Mouse (Mus musculus): ENCODE data around the gene Nif3l1. TPM values are rescaled to one million over a fixed set of nuclear protein-coding genes. Genes with fewer than 3 reads are reported as not detected.

The Nif3l1 gene
- total RNA-seq (2021): 10 to 100 TPM; 17.6 to 21.3 TPM
- long read RNA-seq, experiment 1, transcript Nif3l1-201 (7 exons, 3,769 nt): major isoform, 10 of 21 reads
- long read RNA-seq, experiment 1, partial matches to known transcripts: 1 of 21 reads
- long read RNA-seq, experiment 1, other reads (novel, unspliced or antisense): 10 of 21 reads
- long read RNA-seq, experiment 2, transcript Nif3l1-201 (7 exons, 3,769 nt): major isoform, 18 of 27 reads
- long read RNA-seq, experiment 2, partial matches to known transcripts: 2 of 27 reads
- long read RNA-seq, experiment 2, other reads (novel, unspliced or antisense): 3 of 27 reads

GRCm38 (mm10) chr1:58445143-58445722, at the start of gene Nif3l1, which contains the start of gene Ppil3:
Gene Nif3l1 (plus strand): TSS chr1:58445151.
Gene Ppil3 (minus strand): TSS chr1:58445486.
- Histone ChIP-seq H3K27ac (peak within 1 kb of the TSS; percentile 94), H3K4me3 (peak within 1 kb of the TSS; percentile 83)
- TF ChIP-seq CTCF (conservative IDR thresholded peaks at IDR 0.05): peak; percentile 51
- peak; percentile 86 to 93 for DNase-seq (ENCODE audit: low spot score in 2 of 2)

DNA sequence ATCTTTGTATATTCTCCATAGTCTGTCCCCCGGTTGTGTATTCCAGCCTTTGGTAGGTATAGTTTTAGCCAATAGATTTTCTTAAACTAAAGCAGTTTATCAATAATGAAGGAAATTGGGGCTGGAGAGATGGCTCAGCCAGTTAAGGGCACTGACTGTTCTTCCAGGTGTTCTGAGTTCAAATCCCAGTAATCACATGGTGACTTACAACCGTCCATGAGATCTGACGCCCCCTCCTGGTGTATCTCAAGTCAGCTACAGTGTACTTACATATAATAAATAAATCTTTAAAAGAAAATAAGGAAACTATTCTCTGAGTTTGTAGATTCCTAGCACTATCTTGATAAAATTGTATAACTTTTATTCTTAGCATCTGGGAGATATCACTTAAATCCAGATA, 49.6 kb upstream of the Nif3l1 start:
- no peak overlapping the region for H3K27ac ChIP-seq
- peak; percentile 21; the same call in 1 of the 2 replicates for TF ChIP-seq CTCF (conservative IDR thresholded peaks at IDR 0.05)
- no peak overlapping the region for H3K4me3 ChIP-seq
- no peak for DNase-seq (ENCODE audit: low spot score in 2 of 2)

- no peak for DNase-seq (ENCODE audit: low spot score in 2 of 2)
- Histone ChIP-seq H3K4me3 (no peak overlapping the region), H3K27ac (no peak overlapping the region)
- peak; percentile 49 for TF ChIP-seq CTCF (conservative IDR thresholded peaks at IDR 0.05)
Observed at GRCm38 (mm10) chr1:58396179-58396578, 48.8 kb upstream of the Nif3l1 start.

- Histone ChIP-seq H3K4me3 (no peak overlapping the region), H3K27ac (no peak overlapping the region)
- DNase-seq (ENCODE audit: low spot score in 2 of 2): no peak
- TF ChIP-seq CTCF (conservative IDR thresholded peaks at IDR 0.05): no peak
Observed at GRCm38 (mm10) chr1:58397731-58398130, 47.2 kb upstream of the Nif3l1 start.

DNA sequence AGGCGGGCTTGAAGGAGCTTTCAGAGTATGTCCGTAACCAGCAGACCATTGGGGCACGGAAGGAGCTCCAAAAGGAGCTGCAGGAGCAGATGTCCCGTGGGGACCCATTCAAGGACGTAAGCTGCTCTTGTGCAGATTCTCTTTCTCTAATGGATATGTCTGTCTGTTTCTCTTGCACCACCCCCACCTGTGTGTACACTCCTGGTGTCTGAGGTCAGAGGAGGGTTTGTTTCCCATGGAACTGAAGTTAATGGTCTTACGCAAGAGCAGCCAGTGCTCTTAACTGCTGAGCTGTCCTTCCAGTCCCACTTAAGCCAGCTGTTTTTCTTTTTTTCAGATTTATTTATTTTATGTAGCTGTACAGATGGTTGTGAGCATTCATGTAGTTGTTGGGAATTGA, 43.6 kb upstream of the Nif3l1 start:
- no peak for DNase-seq (ENCODE audit: low spot score in 2 of 2)
- TF ChIP-seq CTCF (conservative IDR thresholded peaks at IDR 0.05): no peak
- H3K27ac ChIP-seq: no peak overlapping the region
- no peak overlapping the region for H3K4me3 ChIP-seq

- DNase-seq (ENCODE audit: low spot score in 2 of 2): no peak
- no peak for TF ChIP-seq CTCF (conservative IDR thresholded peaks at IDR 0.05)
- no peak overlapping the region for H3K27ac ChIP-seq
- no peak overlapping the region for H3K4me3 ChIP-seq
Observed at GRCm38 (mm10) chr1:58403745-58404144, 41.2 kb upstream of the Nif3l1 start.

DNA sequence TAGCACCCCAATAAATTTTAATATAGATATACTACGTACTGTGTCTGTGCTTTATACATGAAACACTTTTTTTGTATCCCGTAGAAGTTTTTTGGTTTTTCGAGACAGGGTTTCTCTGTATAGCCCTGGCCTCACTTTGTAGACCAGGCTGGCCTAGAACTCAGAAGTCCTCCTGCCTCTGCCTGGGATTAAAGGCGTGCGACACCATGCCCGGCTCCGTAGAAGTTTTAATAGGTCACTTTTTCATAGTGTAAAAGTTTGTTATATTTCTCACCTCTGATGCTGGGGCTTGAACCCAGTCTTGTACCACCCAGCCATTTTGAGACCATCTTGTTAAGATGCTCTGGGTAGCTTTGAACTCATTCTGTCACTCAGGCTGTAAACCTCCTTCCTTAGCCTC, 37.6 kb upstream of the Nif3l1 start:
- DNase-seq (ENCODE audit: low spot score in 2 of 2): no peak
- no peak overlapping the region for H3K4me3 ChIP-seq
- no peak for TF ChIP-seq CTCF (conservative IDR thresholded peaks at IDR 0.05)
- no peak overlapping the region for H3K27ac ChIP-seq

GRCm38 (mm10) chr1:58408141-58408540, 36.8 kb upstream of the Nif3l1 start:
- Histone ChIP-seq H3K4me3 (no peak overlapping the region), H3K27ac (no peak overlapping the region)
- DNase-seq (ENCODE audit: low spot score in 2 of 2): no peak
- no peak for TF ChIP-seq CTCF (conservative IDR thresholded peaks at IDR 0.05)

DNA sequence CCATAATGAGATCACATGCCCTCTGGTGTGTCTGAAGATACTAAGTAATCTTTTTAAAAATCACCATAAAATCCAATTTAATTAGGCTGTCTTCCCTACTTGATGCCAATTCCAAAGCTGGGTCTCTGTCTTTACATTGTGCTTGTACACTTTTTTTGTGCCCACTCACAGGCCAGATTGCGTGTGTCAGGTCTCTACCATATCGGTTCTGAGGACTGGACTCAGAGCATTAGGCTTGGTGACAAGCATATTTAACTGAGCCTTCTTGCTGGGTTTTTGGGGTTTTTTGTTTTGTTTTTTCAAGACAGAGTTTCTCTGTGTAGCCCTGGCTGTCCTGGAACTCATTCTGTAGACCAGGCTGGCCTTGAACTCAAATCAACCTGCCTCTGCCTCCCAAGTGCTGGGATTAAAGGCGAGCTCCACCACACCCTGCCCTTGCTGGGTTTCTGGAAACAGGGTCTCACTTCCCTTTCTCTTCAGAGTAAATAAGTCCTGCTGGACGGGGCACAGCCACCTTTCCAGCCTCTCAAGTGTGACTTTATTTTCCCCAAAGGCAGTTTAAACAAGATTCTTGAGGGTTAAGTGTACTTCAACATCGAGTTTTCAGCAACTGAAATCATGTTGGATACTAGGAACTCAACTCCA, 35.3 kb upstream of the Nif3l1 start:
- TF ChIP-seq CTCF (conservative IDR thresholded peaks at IDR 0.05): no peak
- H3K4me3 ChIP-seq: no peak overlapping the region
- no peak overlapping the region for H3K27ac ChIP-seq
- DNase-seq (ENCODE audit: low spot score in 2 of 2): no peak

DNA sequence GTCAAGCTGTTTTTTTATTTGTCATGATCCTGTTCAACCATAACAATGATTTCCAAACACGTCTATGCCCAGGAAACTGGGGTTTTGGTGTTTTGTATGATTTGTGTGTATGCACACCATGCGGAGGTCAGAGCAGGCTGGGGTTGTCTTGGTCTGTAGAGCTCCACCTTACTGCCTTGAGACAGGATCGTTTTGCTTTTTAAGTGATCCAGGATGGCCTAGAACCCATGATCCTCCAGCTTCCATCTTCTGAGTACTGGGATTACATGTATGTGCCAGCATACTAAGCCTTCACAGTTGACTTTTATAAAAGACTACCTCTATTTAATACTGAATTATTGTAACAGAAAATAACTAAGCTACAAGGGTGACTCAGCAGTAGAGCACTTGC, 34.8 kb upstream of the Nif3l1 start:
- DNase-seq (ENCODE audit: low spot score in 2 of 2): no peak
- Histone ChIP-seq H3K4me3 (no peak overlapping the region), H3K27ac (no peak overlapping the region)
- TF ChIP-seq CTCF (conservative IDR thresholded peaks at IDR 0.05): no peak

- H3K27ac ChIP-seq: no peak overlapping the region
- no peak for TF ChIP-seq CTCF (conservative IDR thresholded peaks at IDR 0.05)
- H3K4me3 ChIP-seq: no peak overlapping the region
- DNase-seq (ENCODE audit: low spot score in 2 of 2): no peak
Observed at GRCm38 (mm10) chr1:58410776-58411175, 34.2 kb upstream of the Nif3l1 start.

DNA sequence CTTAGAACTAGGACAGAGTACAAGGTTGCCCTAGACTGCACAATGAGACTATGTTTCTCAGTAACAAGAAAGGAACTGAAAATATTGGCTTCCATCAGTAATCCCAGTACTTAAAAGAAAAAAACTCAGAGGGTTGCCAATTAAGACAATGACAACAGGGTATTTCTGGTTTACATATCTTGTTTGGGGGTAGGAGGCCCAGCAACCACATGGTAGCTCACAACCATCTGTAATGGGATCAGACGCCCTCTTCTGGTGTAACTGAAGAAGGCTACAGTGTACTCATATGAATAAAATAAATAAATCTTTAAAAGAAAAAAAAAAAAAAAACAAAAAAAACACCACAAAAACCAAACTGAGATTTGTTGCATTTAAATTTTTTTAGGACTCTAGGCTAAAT, 29.5 kb upstream of the Nif3l1 start:
- H3K27ac ChIP-seq: no peak overlapping the region
- no peak overlapping the region for H3K4me3 ChIP-seq
- no peak for DNase-seq (ENCODE audit: low spot score in 2 of 2)
- TF ChIP-seq CTCF (conservative IDR thresholded peaks at IDR 0.05): peak; percentile 73

GRCm38 (mm10) chr1:58416048-58416447, 28.9 kb upstream of the Nif3l1 start:
- TF ChIP-seq CTCF (conservative IDR thresholded peaks at IDR 0.05): no peak
- H3K4me3 ChIP-seq: no peak overlapping the region; the same call in 1 of the 2 replicates
- no peak for DNase-seq (ENCODE audit: low spot score in 2 of 2)

More at GRCm38 (mm10) chr1:58416048-58416447, 28.9 kb upstream of the Nif3l1 start:
- no peak overlapping the region for H3K27ac ChIP-seq

All from layer of hippocampus, adult 2 months (tissue).